Mouse (Mus musculus): ENCODE measurements at regions not wholly inside any gene's neighbourhood (a gene's known extent, or its start where the extent isn't known, plus 50 kb on each side); places are given as distances from the start of the nearest gene placed in this dataset.

DNA sequence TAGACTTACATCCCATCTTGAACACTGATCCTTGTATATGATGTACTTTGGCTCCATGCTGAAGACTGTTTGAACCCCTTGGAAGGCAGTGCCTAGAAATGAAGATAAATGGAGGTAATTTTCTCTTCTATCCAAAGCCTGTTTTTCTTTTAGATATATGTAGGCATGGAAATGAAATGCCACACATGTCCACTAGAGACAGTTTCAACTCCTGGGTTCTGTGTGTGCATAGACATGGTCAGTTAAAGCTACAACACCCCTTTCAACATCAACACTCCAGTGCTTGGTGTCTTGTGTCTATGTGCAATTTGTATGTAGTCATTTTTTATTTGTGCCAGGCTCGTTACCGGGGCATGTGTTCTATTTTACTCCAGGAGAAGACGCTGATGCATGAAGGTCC is 179.7 kb upstream of the Lpp start:
- no peak for TF ChIP-seq EP300 (IDR thresholded peaks at IDR 0.05; ENCODE audit: low read depth)
- no peak for TF ChIP-seq CTCF (IDR thresholded peaks at IDR 0.05; ENCODE audit: low read depth)

All from liver, embryonic 14.5 days (tissue).